Mouse (Mus musculus) E14TG2a.4 (cell line): ENCODE results near the gene Olfr1412.

ENCODE experiments used
- CTCF ChIP-seq: conservative IDR thresholded peaks from 2 replicates; pipeline ENCODE4 v1.5.1; 2014; ENCODE audit warnings: low read length
- POU5F1 ChIP-seq: IDR thresholded peaks from 2 replicates; pipeline ENCODE4 v1.6.1; 2014; ENCODE audit warnings: low read length, borderline replicate concordance

GRCm38 (mm10) chr1:92605482-92605881 is 19.9 kb downstream of the Olfr1412 start, which contains the start of gene Olfr1410:
- TF ChIP-seq CTCF = no peak
- no peak for TF ChIP-seq POU5F1
